Mouse (Mus musculus): ENCODE data around the gene Habp2.

Gene Habp2

GRCm38 (mm10) chr19:56286866-56287265, at the start of gene Habp2:
Gene Habp2 (plus strand): TSS chr19:56287137.
- no peak for TF ChIP-seq GATA4 (IDR thresholded peaks at IDR 0.05; ENCODE audit: insufficient replicate concordance, low read length)

DNA sequence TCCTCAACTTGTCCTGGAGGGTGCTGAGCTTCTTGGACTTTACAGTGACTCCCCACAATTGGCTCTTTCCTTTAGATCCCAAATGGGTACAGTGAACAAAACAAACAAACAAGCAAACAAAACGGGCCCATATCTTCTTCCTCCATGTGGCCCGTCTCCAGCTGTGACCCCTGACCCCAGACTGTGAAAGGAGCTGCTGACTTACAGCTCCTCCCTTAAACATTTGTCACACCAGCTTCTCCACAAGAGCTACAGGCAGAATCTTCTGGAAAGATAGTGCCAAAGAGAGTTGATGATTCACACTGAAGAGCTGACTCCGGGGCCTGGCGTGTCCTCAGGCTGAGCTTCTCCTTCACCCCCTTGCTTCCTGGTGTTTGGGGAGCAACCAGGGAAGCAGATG, 48.4 kb upstream of the Habp2 start:
- no peak for TF ChIP-seq GATA4 (IDR thresholded peaks at IDR 0.05; ENCODE audit: insufficient replicate concordance, low read length)

DNA sequence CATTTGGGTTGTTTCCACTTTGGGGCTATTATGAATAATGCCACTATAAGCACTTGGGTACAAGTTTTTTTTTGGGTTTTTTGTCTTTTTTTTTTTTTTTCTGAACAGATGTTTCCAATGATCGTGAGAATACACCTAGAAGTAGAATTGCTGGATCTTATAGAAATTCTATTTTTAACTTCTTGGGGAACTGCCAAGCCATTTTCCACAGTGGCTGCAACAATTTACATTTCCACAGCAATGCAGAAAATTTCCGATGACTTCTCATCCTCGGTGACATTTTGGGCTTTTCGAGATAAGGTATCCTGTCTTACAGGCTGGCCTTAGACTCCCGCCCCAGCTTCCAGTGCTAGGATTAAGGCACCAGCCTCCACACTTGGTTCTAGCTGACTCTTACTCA, 41.7 kb upstream of the Habp2 start:
- no peak for TF ChIP-seq GATA4 (IDR thresholded peaks at IDR 0.05; ENCODE audit: insufficient replicate concordance, low read length)

GRCm38 (mm10) chr19:56252815-56253214, 34.1 kb upstream of the Habp2 start:
- no peak for TF ChIP-seq GATA4 (IDR thresholded peaks at IDR 0.05; ENCODE audit: insufficient replicate concordance, low read length)

DNA sequence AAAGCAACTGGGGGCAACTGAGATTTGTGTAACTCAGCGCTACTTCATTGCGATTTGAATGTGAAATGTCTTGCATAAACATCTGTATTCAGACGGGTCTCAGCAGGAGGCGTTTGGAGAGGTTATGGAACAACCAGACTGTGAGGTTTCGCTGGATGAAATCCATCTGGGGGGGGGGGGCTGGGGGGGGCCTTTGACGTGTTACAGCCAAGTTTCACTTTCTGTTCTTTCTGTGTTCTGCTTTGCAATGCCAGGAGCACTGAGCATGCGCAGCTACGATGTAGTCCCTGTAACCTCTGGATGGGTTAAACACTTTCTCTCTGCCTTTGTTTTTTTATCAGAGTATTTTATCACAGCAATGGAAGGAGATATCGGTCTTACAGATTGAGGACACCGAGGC, 33.7 kb upstream of the Habp2 start:
- no peak for TF ChIP-seq GATA4 (IDR thresholded peaks at IDR 0.05; ENCODE audit: insufficient replicate concordance, low read length)

DNA sequence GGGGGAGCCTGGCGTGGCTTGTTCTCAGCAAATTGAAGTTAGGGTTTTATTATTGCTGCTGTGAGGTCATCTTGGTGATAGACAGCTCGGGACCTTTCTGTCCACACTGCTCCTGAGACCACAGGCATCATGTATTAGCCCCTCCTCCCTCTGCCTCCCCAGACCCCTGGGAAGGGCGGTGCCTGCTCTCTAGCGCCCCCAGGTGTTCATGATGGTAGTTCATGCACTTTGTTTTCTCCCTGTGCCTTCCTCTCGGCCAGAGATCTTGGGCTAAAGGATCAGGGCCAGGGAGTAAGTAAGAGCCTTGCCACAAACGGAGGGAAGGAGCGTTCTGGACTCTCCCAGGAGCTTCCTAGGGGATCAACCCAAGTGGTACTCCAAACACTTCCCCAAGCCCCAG, 32.2 kb upstream of the Habp2 start:
- no peak for TF ChIP-seq GATA4 (IDR thresholded peaks at IDR 0.05; ENCODE audit: insufficient replicate concordance, low read length)

- no peak for TF ChIP-seq GATA4 (IDR thresholded peaks at IDR 0.05; ENCODE audit: insufficient replicate concordance, low read length)
Measured at GRCm38 (mm10) chr19:56255506-56255905, 31.4 kb upstream of the Habp2 start.

DNA sequence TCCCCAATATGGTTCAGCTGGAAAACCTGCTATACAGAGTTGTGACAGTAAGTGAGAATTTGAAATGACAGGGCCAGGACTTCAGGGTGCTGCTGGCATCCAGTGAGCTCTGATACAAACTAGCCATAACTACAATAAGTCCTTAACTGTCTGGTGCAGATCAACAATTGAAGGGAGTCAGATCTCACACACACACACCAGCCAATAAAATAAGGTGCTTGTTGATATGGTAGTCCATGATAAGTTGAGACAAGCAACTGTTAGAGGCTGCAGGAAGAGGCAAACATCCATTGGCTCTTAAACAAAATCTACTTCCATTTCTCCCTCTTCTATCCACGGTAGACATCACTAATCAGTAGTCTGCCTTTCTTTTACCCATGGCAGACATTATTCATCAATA, 30.7 kb upstream of the Habp2 start:
- TF ChIP-seq GATA4 (IDR thresholded peaks at IDR 0.05; ENCODE audit: insufficient replicate concordance, low read length): no peak

DNA sequence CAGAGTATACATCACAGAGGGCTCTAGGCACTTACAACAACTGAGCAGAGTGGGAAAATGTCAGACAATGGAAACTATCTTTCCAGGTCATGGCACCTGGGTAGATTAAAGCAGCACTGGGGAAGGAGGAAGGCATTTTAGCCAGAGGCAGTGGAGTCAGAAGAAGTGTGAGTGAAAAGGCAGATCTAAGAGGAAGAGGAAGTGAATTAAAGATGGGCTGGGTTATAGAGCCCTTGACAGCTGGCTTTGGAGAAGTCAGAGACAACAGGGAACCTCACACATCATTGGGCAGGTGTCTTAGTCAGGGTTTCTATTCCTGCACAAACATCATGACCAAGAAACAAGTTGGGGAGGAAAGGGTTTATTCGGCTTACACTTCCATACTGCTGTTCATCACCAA, 30.2 kb upstream of the Habp2 start:
- no peak for TF ChIP-seq GATA4 (IDR thresholded peaks at IDR 0.05; ENCODE audit: insufficient replicate concordance, low read length)

DNA sequence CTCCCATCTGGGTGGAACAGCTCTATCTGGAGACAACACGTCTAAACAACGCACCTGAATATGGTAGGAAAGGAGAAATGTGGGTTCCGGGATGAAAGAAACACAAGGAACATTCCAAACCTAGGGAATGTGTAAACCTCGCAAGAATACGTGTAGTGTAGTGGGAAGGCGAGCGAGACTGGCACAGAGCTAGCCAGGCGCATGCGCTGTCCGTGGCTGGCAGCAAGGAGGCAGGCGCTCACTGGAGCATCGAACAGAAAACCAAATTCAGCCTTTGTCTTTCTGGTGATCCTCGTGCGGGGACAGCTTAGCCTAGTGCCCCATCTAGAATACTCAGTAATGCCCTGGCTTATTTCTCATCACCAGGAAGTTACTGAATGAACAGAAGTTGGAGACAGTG, 23.2 kb upstream of the Habp2 start:
- no peak for TF ChIP-seq GATA4 (IDR thresholded peaks at IDR 0.05; ENCODE audit: insufficient replicate concordance, low read length)

DNA sequence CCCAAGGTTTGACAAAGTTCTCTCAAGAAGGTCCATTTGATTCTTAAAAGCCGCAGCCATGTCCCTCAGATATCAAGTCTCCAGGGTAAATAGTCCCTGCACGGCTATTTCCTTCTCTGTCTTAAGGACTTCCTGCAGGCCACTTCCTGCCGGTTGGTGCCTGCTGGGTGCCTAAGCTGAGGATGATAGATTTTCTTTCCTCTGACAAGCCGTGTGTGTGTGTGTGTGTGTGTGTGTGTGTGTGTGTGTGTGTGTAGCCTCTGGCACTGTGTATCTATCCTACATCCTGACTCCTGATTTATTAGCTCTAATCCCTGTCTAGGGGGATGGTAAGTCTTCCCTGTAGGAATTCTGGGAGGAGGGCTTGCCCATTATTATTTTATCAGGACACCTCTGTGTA, 22.8 kb upstream of the Habp2 start:
- peak; percentile 53; the same call in 1 of the 2 replicates for TF ChIP-seq GATA4 (IDR thresholded peaks at IDR 0.05; ENCODE audit: insufficient replicate concordance, low read length)

GRCm38 (mm10) chr19:56265149-56265548, 21.8 kb upstream of the Habp2 start:
- TF ChIP-seq GATA4 (IDR thresholded peaks at IDR 0.05; ENCODE audit: insufficient replicate concordance, low read length): no peak

DNA sequence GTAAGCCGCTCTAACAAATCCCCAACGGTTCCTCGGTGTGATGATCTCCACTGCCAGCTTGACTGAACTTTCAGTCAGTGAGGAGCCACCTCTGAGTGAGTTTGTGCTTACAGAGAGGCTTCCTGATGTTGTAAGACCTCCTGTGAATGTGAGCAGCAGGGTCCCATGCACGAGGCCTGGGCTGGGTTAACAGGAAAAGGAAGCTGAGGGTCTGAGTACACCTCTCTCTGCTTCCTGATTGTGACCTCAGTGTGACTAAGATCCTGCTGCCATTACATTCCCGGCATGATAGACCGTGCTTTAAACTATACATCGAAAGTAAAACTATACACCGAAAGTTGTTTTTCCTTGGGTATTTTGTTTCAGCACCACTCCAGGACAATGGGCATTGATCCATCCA, 14.9 kb upstream of the Habp2 start:
- TF ChIP-seq GATA4 (IDR thresholded peaks at IDR 0.05; ENCODE audit: insufficient replicate concordance, low read length): no peak

DNA sequence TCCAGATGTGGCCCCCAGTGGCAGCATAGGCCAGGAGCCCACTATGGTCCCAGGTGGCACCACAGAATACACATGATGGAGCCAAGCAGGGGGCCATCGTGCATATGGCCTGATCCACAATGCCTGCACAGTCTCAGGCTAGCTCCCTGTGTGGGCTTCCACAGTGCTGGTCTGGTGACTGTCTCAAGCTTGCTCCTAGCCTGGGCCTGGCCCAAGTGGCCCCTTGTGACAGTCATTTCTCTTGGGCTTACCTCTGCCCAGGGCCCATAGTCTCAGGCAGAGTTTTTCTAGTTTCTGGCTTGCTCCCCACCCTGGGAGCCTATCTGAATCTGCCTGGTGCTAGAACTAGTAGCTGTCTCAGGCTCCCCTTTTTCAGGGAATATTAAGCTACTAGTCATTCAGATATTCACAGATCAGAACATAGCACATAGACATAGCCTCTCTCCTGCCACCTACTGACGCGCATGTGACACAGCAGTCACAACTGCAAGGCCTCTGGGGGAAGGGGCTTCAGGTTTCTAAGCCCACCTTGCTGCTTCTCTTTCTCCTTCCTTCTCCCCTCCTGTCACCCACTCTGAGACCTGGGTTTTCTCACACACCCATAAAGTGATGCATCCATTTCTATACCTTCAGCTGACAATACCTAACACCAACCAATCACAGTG, 9.7 kb upstream of the Habp2 start:
- TF ChIP-seq GATA4 (IDR thresholded peaks at IDR 0.05; ENCODE audit: insufficient replicate concordance, low read length): no peak

- TF ChIP-seq GATA4 (IDR thresholded peaks at IDR 0.05; ENCODE audit: insufficient replicate concordance, low read length): no peak
Measured at GRCm38 (mm10) chr19:56277951-56278350, 9.0 kb upstream of the Habp2 start.

GRCm38 (mm10) chr19:56278366-56278765, 8.6 kb upstream of the Habp2 start:
- peak; percentile 15; the same call in 1 of the 2 replicates for TF ChIP-seq GATA4 (IDR thresholded peaks at IDR 0.05; ENCODE audit: insufficient replicate concordance, low read length)

DNA sequence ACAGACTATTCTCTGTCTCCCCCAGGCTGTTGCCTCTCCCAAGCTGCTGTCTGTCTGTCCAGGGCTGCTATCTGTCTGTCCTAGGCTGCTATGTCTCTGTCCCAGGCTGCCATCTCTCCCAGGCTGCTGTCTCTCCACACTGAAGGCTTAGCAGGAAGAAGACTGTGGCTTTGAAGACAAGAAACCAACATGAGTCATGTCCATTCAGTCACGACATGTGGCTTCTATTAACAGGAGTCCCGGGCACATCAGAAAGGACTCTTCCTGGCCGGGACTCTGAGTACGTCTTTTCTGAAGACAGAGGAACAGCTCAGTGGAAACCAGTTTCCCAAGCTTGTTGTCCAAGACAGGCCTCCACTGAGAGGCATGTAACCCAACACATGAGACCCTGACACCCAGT, 1.7 kb upstream of the Habp2 start:
- TF ChIP-seq GATA4 (IDR thresholded peaks at IDR 0.05; ENCODE audit: insufficient replicate concordance, low read length): no peak
